Mouse (Mus musculus) urinary bladder, postnatal 10 days (tissue): ENCODE results near the gene Cfap45.

Experiments
- DNase-seq: peaks from one replicate; pipeline ENCODE4 v3.0.0; 2022; ENCODE audit warnings: low spot score

The Cfap45 gene

GRCm38 (mm10) chr1:172497428-172497827 is 23.2 kb upstream of the Cfap45 start:
- DNase-seq = no peak

GRCm38 (mm10) chr1:172499765-172500441 is 20.7 kb upstream of the Cfap45 start, which contains the start of gene Tagln2:
Gene Tagln2, plus strand, starts transcription at chr1:172500047.
- peak; percentile 51 for DNase-seq

DNA sequence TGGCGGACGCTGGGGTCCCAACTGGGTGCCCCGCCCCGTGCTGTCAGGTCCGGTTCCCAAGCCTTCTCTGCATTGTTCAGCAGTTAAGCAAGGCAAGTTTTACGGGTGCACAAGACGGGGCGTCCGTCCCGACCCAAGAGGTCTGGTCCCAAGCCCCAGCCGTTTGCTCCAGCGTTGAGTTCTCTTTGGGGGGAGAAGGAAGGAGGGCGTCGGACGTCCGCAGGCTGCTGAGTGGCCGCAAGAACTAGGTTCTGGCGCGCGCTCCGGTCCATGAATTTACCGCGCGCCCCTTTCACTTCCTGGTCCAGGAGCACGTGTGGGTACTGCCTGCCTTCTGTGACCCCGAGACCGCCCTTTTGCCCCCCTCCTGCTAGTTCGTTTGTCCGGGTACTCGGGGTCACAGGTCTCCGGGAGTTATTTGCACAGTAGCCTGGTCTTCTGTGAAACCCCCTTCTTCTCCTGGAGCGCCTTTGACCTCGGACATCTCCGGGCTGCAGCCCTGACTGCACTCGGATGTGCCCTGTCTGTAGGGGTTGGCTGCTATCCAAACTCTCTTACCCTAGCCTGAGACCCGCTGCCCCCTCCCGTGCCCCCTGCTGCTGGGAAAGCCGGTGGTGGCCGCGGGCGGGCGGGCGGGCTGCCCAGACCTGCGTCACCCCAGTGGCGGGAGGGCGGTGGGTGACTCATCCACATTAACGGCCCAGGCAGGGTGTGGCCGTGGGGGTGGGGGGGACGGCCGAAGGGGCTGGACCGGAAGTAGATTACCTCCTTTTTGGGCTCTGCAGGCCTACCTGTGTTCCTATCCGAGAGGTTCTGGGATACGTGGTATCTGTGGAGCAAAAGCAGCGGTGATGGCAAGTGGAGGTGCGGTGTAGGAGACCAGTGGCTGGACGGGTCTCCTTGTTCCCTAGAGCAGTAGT is 19.9 kb upstream of the Cfap45 start:
- no peak for DNase-seq

GRCm38 (mm10) chr1:172501371-172502144 is 19.0 kb upstream of the Cfap45 start:
- DNase-seq = no peak

DNA sequence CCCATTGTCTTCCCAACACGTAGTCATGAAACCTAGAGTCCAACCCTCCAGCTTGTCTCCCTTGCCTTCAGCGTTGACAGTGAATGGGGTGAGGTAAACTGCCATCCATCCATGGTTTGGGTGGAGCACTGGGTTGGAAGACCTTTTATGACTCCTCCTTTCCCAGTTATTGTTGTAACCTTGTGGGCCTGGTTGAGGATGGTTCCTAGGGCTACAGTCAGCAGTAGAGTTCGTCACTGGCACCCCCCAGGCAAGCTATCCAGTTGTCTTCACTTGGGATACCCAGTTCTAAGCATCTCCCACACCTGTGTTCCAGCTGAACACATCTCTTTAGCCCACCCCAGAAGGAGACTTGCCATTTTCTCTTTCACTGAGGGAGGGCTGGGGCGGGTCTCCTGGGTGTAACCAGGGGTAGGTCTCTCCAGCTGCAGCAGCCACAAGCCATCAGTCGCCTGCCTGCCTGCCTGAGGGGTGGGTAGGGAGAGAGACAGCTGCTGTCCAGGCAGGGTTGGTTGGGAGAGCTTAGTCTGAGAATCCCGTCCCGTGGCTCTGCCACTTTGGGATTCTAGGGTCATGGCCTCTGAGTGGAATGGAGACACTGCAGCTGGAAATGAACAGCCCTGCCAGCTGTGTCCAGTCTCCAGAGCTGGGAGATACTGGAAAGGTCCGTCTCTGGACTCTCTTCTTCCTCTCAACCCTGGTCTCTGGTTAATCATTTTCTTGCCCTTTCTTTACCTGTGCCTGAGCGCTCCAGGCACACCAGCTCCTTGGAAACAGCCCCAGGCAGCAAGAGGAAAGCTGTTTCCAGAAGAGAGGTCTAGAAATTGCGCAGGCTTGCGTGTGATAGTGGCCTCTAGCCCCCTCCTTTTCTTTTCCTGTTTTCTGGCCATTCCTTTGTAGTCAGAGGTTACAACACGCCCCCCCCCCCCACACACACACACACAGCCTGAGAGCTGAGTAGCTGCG is 18.2 kb upstream of the Cfap45 start:
- no peak for DNase-seq

- no peak for DNase-seq
These were observed 17.2 kb upstream of the Cfap45 start for GRCm38 (mm10) chr1:172503111-172503997.

GRCm38 (mm10) chr1:172504756-172505155 is 15.8 kb upstream of the Cfap45 start:
- DNase-seq = no peak

DNA sequence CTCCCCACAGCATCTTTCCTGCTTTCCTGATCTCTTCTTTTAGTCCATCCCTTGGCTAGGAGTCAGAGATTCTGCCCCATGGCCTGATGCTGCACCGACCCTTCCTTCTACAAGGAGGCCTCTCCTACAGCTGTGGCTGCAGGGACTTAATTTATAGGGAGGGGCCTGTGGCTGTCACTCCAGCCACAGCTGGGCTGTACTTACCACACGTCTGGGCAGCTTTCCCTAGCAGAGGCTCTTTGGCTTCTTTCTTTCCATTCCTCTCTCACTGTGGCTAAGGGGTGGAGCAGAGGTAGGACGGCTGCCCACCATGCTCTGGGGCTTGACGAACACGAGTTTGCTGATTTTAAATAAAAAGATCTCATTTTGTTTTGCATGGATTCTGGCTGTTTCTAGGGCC is 13.6 kb upstream of the Cfap45 start:
- DNase-seq = no peak

DNA sequence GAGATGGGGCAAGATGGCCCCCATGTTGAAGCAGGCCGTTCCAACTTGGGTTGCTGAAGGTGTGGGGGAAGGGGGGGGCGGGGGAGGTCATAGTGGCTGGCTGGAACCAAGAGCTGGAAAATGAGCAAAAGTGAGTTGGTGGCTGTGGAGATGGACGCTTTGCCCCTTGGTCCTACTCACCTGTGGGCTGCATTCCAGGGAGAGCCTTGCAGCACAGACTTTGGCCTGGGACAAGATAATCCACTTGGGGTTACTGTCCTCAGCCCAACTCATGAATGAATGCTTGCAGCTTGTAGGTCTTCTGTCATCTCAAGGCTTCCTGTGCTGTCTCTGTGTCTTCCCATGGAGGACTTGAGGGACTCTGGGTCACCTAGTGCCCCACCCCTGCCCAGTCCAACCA is 12.9 kb upstream of the Cfap45 start:
- no peak for DNase-seq

- DNase-seq = no peak
These were observed 12.4 kb upstream of the Cfap45 start for GRCm38 (mm10) chr1:172508172-172508571.

DNA sequence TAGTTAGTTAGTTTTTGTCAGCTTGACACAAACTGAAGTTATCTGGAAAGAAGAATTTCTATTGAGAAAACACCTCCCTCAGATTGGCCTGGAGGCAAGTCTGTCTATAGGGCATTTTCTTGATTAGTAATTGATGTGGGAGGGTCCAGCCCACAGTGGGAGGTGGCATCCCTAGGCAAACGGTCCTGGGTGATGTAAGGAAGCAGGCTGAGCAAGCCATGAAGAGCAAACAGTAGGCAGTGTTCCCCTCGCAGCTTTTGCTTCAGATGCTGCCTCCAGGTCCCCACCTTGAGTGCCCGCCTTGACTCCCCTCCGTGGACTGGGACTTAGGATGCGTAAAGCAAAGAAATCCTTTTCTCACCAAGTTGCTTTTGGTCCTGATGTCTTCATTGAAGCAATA is 11.4 kb upstream of the Cfap45 start:
- no peak for DNase-seq

GRCm38 (mm10) chr1:172509983-172510382 is 10.6 kb upstream of the Cfap45 start:
- no peak for DNase-seq

GRCm38 (mm10) chr1:172510421-172510972 is 10.1 kb upstream of the Cfap45 start:
- DNase-seq = no peak

DNA sequence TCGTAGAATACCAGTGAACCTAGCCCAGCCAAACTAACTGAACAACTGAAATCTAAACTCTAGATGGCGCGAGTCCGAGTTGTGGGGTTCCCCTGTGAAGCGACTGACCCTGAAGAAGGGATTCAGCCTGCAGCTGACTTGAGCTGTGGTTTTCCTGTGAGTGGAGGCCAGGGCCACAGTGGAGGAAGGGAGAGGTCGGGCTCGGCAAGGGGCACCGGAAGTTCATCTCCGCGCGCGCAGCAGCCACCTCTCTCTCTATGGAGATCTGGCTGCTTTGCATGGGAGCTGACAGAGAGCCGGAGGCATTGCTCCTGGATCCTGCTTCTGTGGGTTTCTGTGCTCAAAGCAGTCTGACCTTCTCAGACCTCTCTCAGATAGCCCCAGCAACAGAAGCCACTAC is 7.6 kb upstream of the Cfap45 start:
- DNase-seq = no peak

DNA sequence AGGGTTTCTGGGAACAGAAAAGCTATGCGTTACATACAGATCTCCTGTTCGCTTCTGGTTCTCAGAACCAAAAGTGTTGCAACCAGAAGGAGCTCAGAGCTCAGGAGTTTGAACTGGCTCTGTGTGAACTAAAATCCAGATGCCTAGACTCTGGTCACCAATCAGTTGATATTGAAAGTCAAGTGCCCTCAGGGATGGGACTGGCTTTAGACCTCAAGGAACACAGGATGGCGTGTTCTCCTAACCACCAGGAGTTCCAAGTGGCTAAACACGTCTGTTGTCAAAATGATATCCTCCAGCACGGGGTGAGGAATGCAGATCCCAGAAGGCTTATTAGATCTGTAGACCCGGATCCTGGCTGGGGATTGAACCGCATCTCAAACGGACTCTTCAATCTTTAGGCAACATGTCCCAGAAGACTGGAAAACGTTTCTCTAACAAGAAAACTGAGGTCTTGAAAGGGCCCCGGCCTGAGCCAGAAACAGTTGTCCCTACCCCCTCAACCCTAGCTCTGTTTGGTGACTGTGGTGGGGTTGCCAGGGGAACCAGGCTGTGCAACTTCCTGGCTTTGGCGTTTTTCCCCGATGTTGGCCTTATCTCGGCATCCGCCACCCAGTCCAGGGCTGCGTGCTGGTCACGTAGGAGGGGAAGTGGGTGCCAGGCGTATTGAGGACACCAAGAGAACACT is 6.9 kb upstream of the Cfap45 start:
- no peak for DNase-seq

GRCm38 (mm10) chr1:172514213-172514529 is 6.4 kb upstream of the Cfap45 start:
- DNase-seq = no peak

GRCm38 (mm10) chr1:172514551-172515268 is 5.9 kb upstream of the Cfap45 start:
- DNase-seq = no peak

DNA sequence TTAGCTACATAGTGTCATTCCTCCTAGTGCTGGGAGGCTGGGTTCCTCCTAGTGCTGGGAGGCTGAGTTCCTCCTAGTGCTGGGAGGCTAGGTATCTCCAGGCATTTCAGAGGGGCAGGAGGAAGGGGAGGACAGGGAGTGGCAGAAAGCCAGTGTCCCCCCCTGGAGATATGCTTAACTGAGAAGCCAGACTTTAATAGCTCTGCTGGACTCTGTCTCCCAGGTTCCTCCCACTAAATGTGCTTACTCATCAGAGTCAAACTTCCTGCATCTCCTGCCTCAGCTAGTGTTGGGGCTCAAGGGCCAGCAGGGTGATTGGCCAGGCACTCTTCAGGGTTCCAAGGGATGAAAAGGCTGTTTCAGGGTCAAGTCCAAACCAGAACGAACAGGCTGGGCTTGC is 5.2 kb upstream of the Cfap45 start:
- DNase-seq = no peak

GRCm38 (mm10) chr1:172518013-172518412 is 2.6 kb upstream of the Cfap45 start:
- DNase-seq = no peak
